Mouse (Mus musculus): ENCODE data around the gene Tmem150a. TPM values are rescaled to one million over a fixed set of nuclear protein-coding genes. Genes with fewer than 3 reads are reported as not detected.

The Tmem150a gene
- total RNA-seq, 2 experiments from 2014 or later, result 9.8 to 12.3 TPM

DNA sequence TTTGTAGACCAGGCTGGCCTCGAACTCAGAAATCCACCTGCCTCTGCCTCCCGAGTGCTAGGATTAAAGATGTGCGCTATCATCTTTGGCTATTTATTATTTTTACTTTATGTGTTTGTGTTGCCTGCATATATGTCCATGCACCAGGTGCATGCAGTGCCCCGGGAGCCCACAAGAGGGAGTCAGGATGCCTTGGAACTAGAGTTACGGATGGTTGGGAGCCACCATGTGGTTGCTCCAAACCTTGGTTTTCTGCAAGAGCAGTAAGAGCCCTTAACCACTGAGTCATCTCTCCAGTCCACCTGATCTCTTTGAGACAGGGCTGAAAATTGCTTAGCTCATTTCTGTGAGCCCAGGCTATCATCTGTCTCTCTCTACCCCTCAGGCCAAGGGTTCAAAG, 51.9 kb downstream of the Tmem150a start:
- DNase-seq, result peak; percentile 90

Other genes with a start within 250 kb of the Tmem150a start
- gene Atoh8, start 119.9 kb upstream of the Tmem150a start, total RNA-seq (2021), result 1 to 10 TPM; 7.2 to 8.6 TPM
- gene Sftpb, start 50.8 kb upstream of the Tmem150a start, total RNA-seq (2021), result not detected
- 10 to 100 TPM; 28.1 to 29.1 TPM for gene Usp39, start 10.3 kb upstream of the Tmem150a start, total RNA-seq (2021)
- gene 0610030E20Rik, start 8.1 kb upstream of the Tmem150a start, total RNA-seq (2021), result 10 to 100 TPM; 12.7 to 13.0 TPM
- 10 to 100 TPM; 41.1 to 42.4 TPM for gene Rnf181, start 11.5 kb downstream of the Tmem150a start, total RNA-seq (2021)
- 10 to 100 TPM; 33.4 to 36.0 TPM for gene Vamp5, start 25.0 kb downstream of the Tmem150a start, total RNA-seq (2021)
- gene Vamp8, start 35.3 kb downstream of the Tmem150a start, total RNA-seq (2021), result 100 to 1,000 TPM; 105 to 121 TPM
- gene Ggcx, start 58.9 kb downstream of the Tmem150a start, total RNA-seq (2021), result 10 to 100 TPM; 26.8 to 28.2 TPM
- gene Mat2a, start 84.1 kb downstream of the Tmem150a start, total RNA-seq (2021), result 100 to 1,000 TPM; 239 to 255 TPM
- gene Sh2d6, start 166.3 kb downstream of the Tmem150a start, total RNA-seq (2021), result under 1 TPM in 1 of 2 experiments, not detected in 1; 0.20 TPM
- 10 to 100 TPM; 11.5 to 12.9 TPM for gene Capg, start 188.9 kb downstream of the Tmem150a start, total RNA-seq (2021)
- 10 to 100 TPM in 1 of 2 experiments, 1 to 10 TPM in 1; 7.6 to 10.2 TPM for gene Elmod3, start 243.0 kb downstream of the Tmem150a start, total RNA-seq (2021)
- gene Retsat, start 243.0 kb downstream of the Tmem150a start, total RNA-seq (2021), result 100 to 1,000 TPM in 1 of 2 experiments, 10 to 100 TPM in 1; 91.3 to 105 TPM